Mouse (Mus musculus): ENCODE data around the gene A930017K11Rik. TPM values are rescaled to one million over a fixed set of nuclear protein-coding genes. Genes with fewer than 3 reads are reported as not detected.

The A930017K11Rik gene
- total and polyA plus RNA-seq, 3 experiments: not detected

DNA sequence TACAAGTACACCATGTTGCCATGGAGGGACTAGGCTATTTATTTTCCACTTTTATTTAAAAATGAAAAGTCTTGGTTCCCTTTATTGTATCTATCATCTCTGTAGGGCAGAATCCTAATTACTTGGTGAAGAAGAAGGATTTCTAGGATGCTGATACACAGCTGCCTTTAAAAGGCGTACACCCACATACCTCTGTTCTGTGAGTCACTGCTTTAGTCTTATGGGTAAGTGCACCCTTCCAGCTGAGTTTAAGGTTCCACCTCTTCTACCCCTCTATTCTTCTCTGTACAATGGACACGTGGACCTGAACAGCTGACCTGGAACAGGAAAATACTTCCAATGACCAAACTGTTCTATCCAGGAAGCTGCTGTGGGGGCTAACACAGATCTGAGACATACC is 44.7 kb downstream of the A930017K11Rik start:
- H3K79me2 ChIP-seq (ENCODE audit: control insufficient read depth, insufficient read depth, low read length, poor library complexity): peaks cover 8% of the 10 kb centered on the region; the same call in 1 of the 2 replicates
- no peak for DNase-seq (ENCODE audit: low read depth, low spot score)
- H3K9ac ChIP-seq (ENCODE audit: control insufficient read depth, low read depth, low read length, poor library complexity, severe bottlenecking): no peak overlapping the region
- no peaks in the 10 kb centered on the region for H3K4me1 ChIP-seq (ENCODE audit: control insufficient read depth in 1 of 2, insufficient read depth in 2 of 2, low read length in 2 of 2)
- no peaks in the 10 kb centered on the region for H3K9me3 ChIP-seq (replicated peaks; ENCODE audit: insufficient read depth, low read length)
- no peaks in the 10 kb centered on the region for H3K27me3 ChIP-seq (ENCODE audit: control insufficient read depth in 1 of 2, insufficient read depth in 2 of 2, low read length in 2 of 2)
- no peak overlapping the region for H3K27ac ChIP-seq (ENCODE audit: control insufficient read depth, low read depth, low read length)
- H3K4me3 ChIP-seq (ENCODE audit: control insufficient read depth in 1 of 2, insufficient read depth in 1 of 2, low read depth in 2 of 2, low read length in 2 of 2): no peak overlapping the region
- no peak for TF ChIP-seq ZKSCAN1 (IDR thresholded peaks at IDR 0.05; ENCODE audit: low read depth, low read length)
- no peak for TF ChIP-seq USF2 (IDR thresholded peaks at IDR 0.05; ENCODE audit: borderline replicate concordance in 1 of 2, insufficient read depth in 1 of 2, low read depth in 1 of 2, low read length in 2 of 2)
- no peak for TF ChIP-seq E2F4 (IDR thresholded peaks at IDR 0.05; ENCODE audit: borderline replicate concordance, low read depth, low read length)
- no peak for TF ChIP-seq SIN3A (IDR thresholded peaks at IDR 0.05; ENCODE audit: low read length)
- no peak for TF ChIP-seq GABPA (IDR thresholded peaks at IDR 0.05; ENCODE audit: low read depth, low read length)
- no peak for TF ChIP-seq CTCF (IDR thresholded peaks at IDR 0.05 in 2 of 3, conservative IDR thresholded peaks at IDR 0.05 in 1 of 3; ENCODE audit: control insufficient read depth in 1 of 3, insufficient read depth in 1 of 3, low read depth in 2 of 3, low read length in 3 of 3, poor library complexity in 1 of 3, severe bottlenecking in 1 of 3)
- TF ChIP-seq ZNF384 (IDR thresholded peaks at IDR 0.05; ENCODE audit: low read depth, low read length): no peak
- H3K36me3 ChIP-seq (ENCODE audit: control insufficient read depth in 1 of 2, insufficient read depth in 2 of 2, low read length in 2 of 2): no peaks in the 10 kb centered on the region

DNA sequence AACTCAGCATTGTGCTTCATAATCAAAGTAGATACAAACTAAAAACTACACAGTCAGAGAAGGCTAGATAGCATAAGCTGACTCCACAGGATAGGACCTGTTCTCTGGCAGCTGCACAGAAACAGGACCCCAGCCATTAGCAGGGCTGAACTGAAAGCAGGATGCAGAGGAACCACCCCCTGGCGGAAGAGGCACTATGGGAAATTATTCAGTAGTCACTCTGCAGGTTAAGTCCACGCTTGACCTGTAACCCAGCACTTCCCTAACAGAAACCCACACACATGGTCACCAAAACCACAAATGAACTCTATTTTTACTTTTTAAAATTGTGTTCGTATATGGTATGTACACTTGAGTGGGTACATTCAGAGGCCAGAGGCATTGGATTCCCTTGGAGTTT is 49.3 kb downstream of the A930017K11Rik start:
- Histone ChIP-seq H3K9me3 (replicated peaks; ENCODE audit: insufficient read depth, low read length) (no peaks in the 10 kb centered on the region), H3K27ac (ENCODE audit: control insufficient read depth, low read depth, low read length) (no peak overlapping the region), H3K36me3 (ENCODE audit: control insufficient read depth in 1 of 2, insufficient read depth in 2 of 2, low read length in 2 of 2) (peaks cover 0 to 2% of the 10 kb centered on the region in 2 experiments; a peak in 1 of 4 replicates), H3K4me1 (ENCODE audit: control insufficient read depth in 1 of 2, insufficient read depth in 2 of 2, low read length in 2 of 2) (no peaks in the 10 kb centered on the region), H3K4me3 (ENCODE audit: control insufficient read depth in 1 of 2, insufficient read depth in 1 of 2, low read depth in 2 of 2, low read length in 2 of 2) (no peak overlapping the region), H3K9ac (ENCODE audit: control insufficient read depth, low read depth, low read length, poor library complexity, severe bottlenecking) (no peak overlapping the region), H3K79me2 (ENCODE audit: control insufficient read depth, insufficient read depth, low read length, poor library complexity) (no peaks in the 10 kb centered on the region), H3K27me3 (ENCODE audit: control insufficient read depth in 1 of 2, insufficient read depth in 2 of 2, low read length in 2 of 2) (no peaks in the 10 kb centered on the region)
- TF ChIP-seq RCOR1 (IDR thresholded peaks at IDR 0.05; ENCODE audit: low read depth, low read length) (no peak), UBTF (IDR thresholded peaks at IDR 0.05; ENCODE audit: borderline replicate concordance, insufficient read depth, low read depth, low read length) (no peak), ZKSCAN1 (IDR thresholded peaks at IDR 0.05; ENCODE audit: low read depth, low read length) (no peak), GATA1 (IDR thresholded peaks at IDR 0.05; ENCODE audit: low read depth, low read length) (no peak), MXI1 (IDR thresholded peaks at IDR 0.05; ENCODE audit: low read depth, low read length) (no peak), CTCF (IDR thresholded peaks at IDR 0.05 in 2 of 3, conservative IDR thresholded peaks at IDR 0.05 in 1 of 3; ENCODE audit: control insufficient read depth in 1 of 3, insufficient read depth in 1 of 3, low read depth in 2 of 3, low read length in 3 of 3, poor library complexity in 1 of 3, severe bottlenecking in 1 of 3) (no peak), CHD2 (IDR thresholded peaks at IDR 0.05; ENCODE audit: low read length) (no peak), MYC (IDR thresholded peaks at IDR 0.05; ENCODE audit: low read depth, low read length) (no peak), USF1 (IDR thresholded peaks at IDR 0.05; ENCODE audit: low read depth, low read length) (no peak), ZNF384 (IDR thresholded peaks at IDR 0.05; ENCODE audit: low read depth, low read length) (no peak), ZMIZ1 (IDR thresholded peaks at IDR 0.05; ENCODE audit: low read depth, low read length) (no peak), NELFE (IDR thresholded peaks at IDR 0.05; ENCODE audit: low read depth, low read length) (no peak), USF2 (IDR thresholded peaks at IDR 0.05; ENCODE audit: borderline replicate concordance in 1 of 2, insufficient read depth in 1 of 2, low read depth in 1 of 2, low read length in 2 of 2) (no peak), ETS1 (IDR thresholded peaks at IDR 0.05; ENCODE audit: low read depth, low read length) (no peak), POLR2AphosphoS5 (IDR thresholded peaks at IDR 0.05; ENCODE audit: borderline replicate concordance, low read depth, low read length) (no peak), MEF2A (IDR thresholded peaks at IDR 0.05; ENCODE audit: extremely low read depth, insufficient replicate concordance, low read depth, low read length, poor library complexity, severe bottlenecking) (no peak), RAD21 (IDR thresholded peaks at IDR 0.05; ENCODE audit: low read depth, low read length) (no peak), HCFC1 (IDR thresholded peaks at IDR 0.05; ENCODE audit: low read depth, low read length) (no peak), POLR2AphosphoS2 (IDR thresholded peaks at IDR 0.05; ENCODE audit: low read length) (no peak)
- no peak for DNase-seq (ENCODE audit: low read depth, low spot score)

All from MEL (cell line).